Mouse (Mus musculus) C2C12 (cell line): ENCODE data around the gene Tuba4a. TPM values are rescaled to one million over a fixed set of nuclear protein-coding genes. Genes with fewer than 3 reads are reported as not detected.

ENCODE experiments used
- H3K27me3 ChIP-seq: one replicate; pipeline ENCODE4 v1.6.1; 2011; ENCODE audit not compliant: control insufficient read depth, insufficient read depth, insufficient read length
- H3K36me3 ChIP-seq: one replicate; pipeline ENCODE4 v1.6.1; 2011; ENCODE audit not compliant: control insufficient read depth, insufficient read depth
- H3K4me3 ChIP-seq: one replicate; pipeline ENCODE4 v1.5.1; 2011; ENCODE audit warnings: mild to moderate bottlenecking, control low read depth; ENCODE audit not compliant: poor library complexity, insufficient read depth, severe bottlenecking
- H3K79me2 ChIP-seq: one replicate; pipeline ENCODE4 v1.6.1; 2011; ENCODE audit not compliant: control insufficient read depth, insufficient read depth
- H3K79me3 ChIP-seq: one replicate; pipeline ENCODE4 v1.6.1; 2011; ENCODE audit warnings: low read depth, control low read depth
- H3ac ChIP-seq: one replicate; pipeline ENCODE3; 2011; ENCODE audit warnings: low read depth; ENCODE audit not compliant: control insufficient read depth, insufficient read length
- CEBPB ChIP-seq: IDR thresholded peaks from one replicate; pipeline ENCODE4 v1.6.1; 2011; ENCODE audit warnings: low read depth, mild to moderate bottlenecking, control low read depth, moderate library complexity
- CTCF ChIP-seq: IDR thresholded peaks from one replicate; pipeline ENCODE4 v1.5.1; 2011; ENCODE audit not compliant: control insufficient read depth, insufficient read depth, insufficient read length
- FOSL1 ChIP-seq: IDR thresholded peaks from one replicate; pipeline ENCODE4 v1.8.0; 2011; ENCODE audit warnings: mild to moderate bottlenecking, low read length; ENCODE audit not compliant: poor library complexity, insufficient read depth, severe bottlenecking
- MAX ChIP-seq: IDR thresholded peaks from one replicate; pipeline ENCODE4 v1.6.1; 2011; ENCODE audit warnings: mild to moderate bottlenecking, control low read depth
- MYOD1 ChIP-seq: IDR thresholded peaks from one replicate; pipeline ENCODE4 v1.6.1; 2011; ENCODE audit warnings: low read depth; ENCODE audit not compliant: control insufficient read depth, insufficient read length
- MYOG ChIP-seq: IDR thresholded peaks from one replicate; pipeline ENCODE4 v1.6.1; 2011; ENCODE audit not compliant: control insufficient read depth, insufficient read length; ENCODE audit errors: extremely low read depth
- USF1 ChIP-seq: IDR thresholded peaks from one replicate; pipeline ENCODE4 v1.6.1; 2011; ENCODE audit warnings: low read depth, mild to moderate bottlenecking, control low read depth, moderate library complexity
- polyA plus RNA-seq: library from polyadenylated mRNA; unstranded; fragments of >200 nt; fragmentation: generic; extraction: Trizol; gene quantifications from one replicate; pipeline ENCODE4 v1.2.1, GENCODE M21; 2012; ENCODE audit warnings: missing spikeins

The Tuba4a gene
- polyA plus RNA-seq, 1 experiment, result 167 TPM

- no peak overlapping the region for H3K4me3 ChIP-seq
- TF ChIP-seq CEBPB, result no peak
- TF ChIP-seq USF1, result no peak
- TF ChIP-seq FOSL1, result no peak
- TF ChIP-seq MYOG, result no peak
- no peak for TF ChIP-seq MYOD1
- no peak for TF ChIP-seq CTCF
- TF ChIP-seq MAX, result no peak
Measured at GRCm38 (mm10) chr1:75212542-75212941, 7.1 kb downstream of the Tuba4a start.

GRCm38 (mm10) chr1:75211141-75211708 is 8.4 kb downstream of the Tuba4a start:
- TF ChIP-seq USF1 (no peak), MYOG (no peak), MAX (no peak), FOSL1 (no peak), CTCF (no peak), CEBPB (no peak), MYOD1 (no peak)
- peaks cover 43% of the 10 kb centered on the region for H3K36me3 ChIP-seq
- H3K27me3 ChIP-seq, result no peaks in the 10 kb centered on the region
- peaks cover 33% of the 10 kb centered on the region for H3K79me3 ChIP-seq
- peak overlapping the region; percentile 93 for H3K4me3 ChIP-seq
- H3K79me2 ChIP-seq, result peaks cover 56% of the 10 kb centered on the region
- H3ac ChIP-seq, result peak overlapping the region; percentile 98

More at GRCm38 (mm10) chr1:75212542-75212941, 7.1 kb downstream of the Tuba4a start:
- Histone ChIP-seq H3K36me3 (peaks cover 56% of the 10 kb centered on the region), H3K79me2 (peaks cover 70% of the 10 kb centered on the region), H3K79me3 (peaks cover 40% of the 10 kb centered on the region), H3ac (no peak overlapping the region), H3K27me3 (no peaks in the 10 kb centered on the region)

- Histone ChIP-seq H3ac (peak within 1 kb of the TSS; percentile 98), H3K27me3 (no peaks in the 10 kb centered on the region), H3K79me2 (peaks cover 48% of the 10 kb centered on the region), H3K4me3 (peak within 1 kb of the TSS; percentile 93), H3K36me3 (peaks cover 35% of the 10 kb centered on the region), H3K79me3 (peaks cover 30% of the 10 kb centered on the region)
- no peak for TF ChIP-seq MYOD1
- TF ChIP-seq CTCF, result no peak
- TF ChIP-seq CEBPB, result no peak
- TF ChIP-seq MYOG, result no peak
- TF ChIP-seq USF1, result no peak
- no peak for TF ChIP-seq MAX
- TF ChIP-seq FOSL1, result no peak
Measured at GRCm38 (mm10) chr1:75210136-75211087, 9.3 kb downstream of the Tuba4a start, which contains the start of the genes Glb1l and Stk16. TSS of gene Glb1l (minus strand) at chr1:75210813. TSS of gene Stk16 (plus strand) at chr1:75210838.

- H3K79me2 ChIP-seq, result peaks cover 35% of the 10 kb centered on the region
- H3K4me3 ChIP-seq, result no peak overlapping the region
- peaks cover 25% of the 10 kb centered on the region for H3K36me3 ChIP-seq
- TF ChIP-seq FOSL1 (no peak), MYOG (no peak), CEBPB (no peak), CTCF (no peak), MAX (no peak), USF1 (no peak), MYOD1 (no peak)
- no peak overlapping the region for H3ac ChIP-seq
- H3K27me3 ChIP-seq, result no peaks in the 10 kb centered on the region
- H3K79me3 ChIP-seq, result peaks cover 26% of the 10 kb centered on the region
Measured at GRCm38 (mm10) chr1:75208967-75209678, 10.5 kb downstream of the Tuba4a start.

- no peak overlapping the region for H3K4me3 ChIP-seq
- H3ac ChIP-seq, result no peak overlapping the region
- no peaks in the 10 kb centered on the region for H3K79me3 ChIP-seq
- H3K79me2 ChIP-seq, result no peaks in the 10 kb centered on the region
- peaks cover 4% of the 10 kb centered on the region for H3K36me3 ChIP-seq
- TF ChIP-seq USF1, result no peak
- no peak for TF ChIP-seq CEBPB
- no peak for TF ChIP-seq FOSL1
- TF ChIP-seq MYOG, result no peak
- no peak for TF ChIP-seq CTCF
- no peak for TF ChIP-seq MAX
- no peak for TF ChIP-seq MYOD1
- no peaks in the 10 kb centered on the region for H3K27me3 ChIP-seq
Measured at GRCm38 (mm10) chr1:75201236-75201635, 18.4 kb downstream of the Tuba4a start.
